Mouse (Mus musculus): ENCODE data around the gene Fgfr2. TPM values are rescaled to one million over a fixed set of nuclear protein-coding genes. Genes with fewer than 3 reads are reported as not detected.

Gene Fgfr2
- total RNA-seq, 2 experiments from 2014 or later, result 1.7 to 3.7 TPM

- no peak for ATAC-seq (replicated peaks; ENCODE audit: low FRiP score, poor library complexity, severe bottlenecking)
These were observed 785.8 kb downstream of the Fgfr2 start for GRCm38 (mm10) chr7:132337268-132337917.

GRCm38 (mm10) chr7:132336781-132337180, 786.4 kb downstream of the Fgfr2 start:
- ATAC-seq (replicated peaks; ENCODE audit: low FRiP score, poor library complexity, severe bottlenecking), result no peak

GRCm38 (mm10) chr7:132335367-132335766, 787.8 kb downstream of the Fgfr2 start:
- ATAC-seq (replicated peaks; ENCODE audit: low FRiP score, poor library complexity, severe bottlenecking), result no peak

GRCm38 (mm10) chr7:132333078-132333477, 790.1 kb downstream of the Fgfr2 start:
- ATAC-seq (replicated peaks; ENCODE audit: low FRiP score, poor library complexity, severe bottlenecking), result no peak

GRCm38 (mm10) chr7:132332176-132332575, 791.0 kb downstream of the Fgfr2 start:
- no peak for ATAC-seq (replicated peaks; ENCODE audit: low FRiP score, poor library complexity, severe bottlenecking)

GRCm38 (mm10) chr7:132330179-132330578, 793.0 kb downstream of the Fgfr2 start:
- ATAC-seq (replicated peaks; ENCODE audit: low FRiP score, poor library complexity, severe bottlenecking), result no peak

GRCm38 (mm10) chr7:132328648-132329047, 794.5 kb downstream of the Fgfr2 start:
- ATAC-seq (replicated peaks; ENCODE audit: low FRiP score, poor library complexity, severe bottlenecking), result no peak

GRCm38 (mm10) chr7:132325549-132326331, 797.4 kb downstream of the Fgfr2 start:
- no peak for ATAC-seq (replicated peaks; ENCODE audit: low FRiP score, poor library complexity, severe bottlenecking)

GRCm38 (mm10) chr7:132323430-132323829, 799.7 kb downstream of the Fgfr2 start:
- no peak for ATAC-seq (replicated peaks; ENCODE audit: low FRiP score, poor library complexity, severe bottlenecking)

GRCm38 (mm10) chr7:132321392-132321958, 801.7 kb downstream of the Fgfr2 start:
- no peak for ATAC-seq (replicated peaks; ENCODE audit: low FRiP score, poor library complexity, severe bottlenecking)

GRCm38 (mm10) chr7:132317036-132317541, 806.1 kb downstream of the Fgfr2 start, which contains the start of gene Chst15:
Gene Chst15, minus strand, starts transcription at chr7:132317228.
- no peak for ATAC-seq (replicated peaks; ENCODE audit: low FRiP score, poor library complexity, severe bottlenecking)

GRCm38 (mm10) chr7:132316101-132317035, 806.8 kb downstream of the Fgfr2 start:
- ATAC-seq (replicated peaks; ENCODE audit: low FRiP score, poor library complexity, severe bottlenecking), result peak; percentile 31; the same call in 1 of the 2 replicates

GRCm38 (mm10) chr7:132315149-132316091, 807.7 kb downstream of the Fgfr2 start:
- no peak for ATAC-seq (replicated peaks; ENCODE audit: low FRiP score, poor library complexity, severe bottlenecking)

GRCm38 (mm10) chr7:132312396-132312795, 810.8 kb downstream of the Fgfr2 start:
- ATAC-seq (replicated peaks; ENCODE audit: low FRiP score, poor library complexity, severe bottlenecking), result no peak

GRCm38 (mm10) chr7:132308537-132309191, 814.5 kb downstream of the Fgfr2 start:
- ATAC-seq (replicated peaks; ENCODE audit: low FRiP score, poor library complexity, severe bottlenecking), result no peak

- ATAC-seq (replicated peaks; ENCODE audit: low FRiP score, poor library complexity, severe bottlenecking), result no peak
These were observed 815.4 kb downstream of the Fgfr2 start for GRCm38 (mm10) chr7:132307722-132308271.

- ATAC-seq (replicated peaks; ENCODE audit: low FRiP score, poor library complexity, severe bottlenecking), result no peak
These were observed 816.3 kb downstream of the Fgfr2 start for GRCm38 (mm10) chr7:132306671-132307412.
